Comparison of ENCODE assay signal across 17 mouse cellular contexts in the genomic region with DNA sequence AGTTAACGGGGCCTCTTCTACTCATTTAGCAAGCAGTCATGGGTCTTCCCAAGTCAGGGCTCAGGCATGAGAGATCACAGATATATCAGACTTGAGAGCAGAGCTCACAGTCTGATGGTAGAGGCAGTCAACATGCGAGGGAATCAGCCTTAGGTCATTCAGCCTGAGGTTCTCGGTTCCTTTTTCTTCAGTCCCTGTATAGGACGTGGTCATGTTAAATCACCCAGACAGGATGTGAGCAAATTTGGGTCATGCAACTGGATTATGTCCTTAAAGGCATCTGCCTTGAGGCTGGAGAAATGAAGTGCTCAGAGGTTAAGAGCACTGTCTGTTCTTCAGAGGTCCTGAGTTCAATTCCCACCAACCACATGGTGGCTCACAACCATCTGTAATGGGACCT. TPM values are rescaled to one million over a fixed set of nuclear protein-coding genes. Genes with fewer than 3 reads are reported as not detected.
DNase-seq lines count a peak whose midpoint lies in the region; ATAC-seq and TF ChIP-seq lines count a peak whose summit lies in the region.
"Had no signal": no experiment of that assay in that cellular context is flagged by ENCODE, and none has a peak within 500 bp of the region (broad histone marks: within the 10 kb centered on the region; RNA-seq: fewer than 3 reads in every experiment).

No protein-coding gene starts in this region.

- H3K9ac ChIP-seq in lung, postnatal 0 days (replicated peaks; ENCODE audit: low read depth), result no peak overlapping the region
- H3K9ac ChIP-seq: forebrain, embryonic 15.5 days; heart, embryonic 13.5 days; liver, embryonic 12.5 days had no signal

- no peaks in the 10 kb centered on the region for H3K36me3 ChIP-seq in lung, postnatal 0 days (ENCODE audit: insufficient read depth, low read length)
- no peaks in the 10 kb centered on the region for H3K36me3 ChIP-seq in splenic B cell, adult 2 months (ENCODE audit: control insufficient read depth, insufficient read depth, low read length, poor library complexity, severe bottlenecking)
- H3K36me3 ChIP-seq: forebrain, embryonic 15.5 days; heart, embryonic 13.5 days; liver, embryonic 12.5 days had no signal

- no peak overlapping the region for H3K27ac ChIP-seq in lung, postnatal 0 days (ENCODE audit: low read length)
- peak overlapping the region; percentile 63 for H3K27ac ChIP-seq in bone marrow macrophage, adult 2 months (ENCODE audit: insufficient read depth, low read depth, low read length)
- H3K27ac ChIP-seq: forebrain, embryonic 15.5 days; heart, embryonic 13.5 days; hindbrain, postnatal 0 days; liver, embryonic 12.5 days had no signal

- peaks cover 4% of the 10 kb centered on the region; the same call in 1 of the 2 replicates for H3K4me1 ChIP-seq in lung, postnatal 0 days (ENCODE audit: insufficient read depth, low read depth, low read length)
- H3K4me1 ChIP-seq in bone marrow macrophage, adult 2 months (ENCODE audit: control insufficient read depth, insufficient read depth, low read length), result peaks cover 43% of the 10 kb centered on the region

- no peaks in the 10 kb centered on the region for H3K9me3 ChIP-seq in lung, postnatal 0 days (ENCODE audit: low read length)
- H3K9me3 ChIP-seq: forebrain, embryonic 15.5 days; heart, embryonic 13.5 days; liver, embryonic 12.5 days had no signal

- TF ChIP-seq POLR2A in bone marrow macrophage, adult 2 months (IDR thresholded peaks at IDR 0.05; ENCODE audit: borderline replicate concordance, low read depth, low read length), result no peak

- H3K4me3 ChIP-seq in lung, postnatal 0 days (ENCODE audit: low read depth, low read length), result no peak overlapping the region
- H3K4me3 ChIP-seq in bone marrow macrophage, adult 2 months (ENCODE audit: insufficient read depth, low read length), result no peak overlapping the region
- H3K4me3 ChIP-seq: forebrain, embryonic 15.5 days; heart, embryonic 13.5 days; liver, embryonic 12.5 days had no signal

- no peaks in the 10 kb centered on the region for H3K27me3 ChIP-seq in lung, postnatal 0 days (replicated peaks; ENCODE audit: insufficient read depth, low read length)
- H3K27me3 ChIP-seq in splenic B cell, adult 2 months (ENCODE audit: control insufficient read depth, insufficient read depth, low read length, poor library complexity, severe bottlenecking), result no peaks in the 10 kb centered on the region
- H3K27me3 ChIP-seq: forebrain, embryonic 15.5 days; heart, embryonic 13.5 days; liver, embryonic 12.5 days had no signal

- 82% methylated on average over 4 of the region's 4 CpGs for WGBS in lung, postnatal 0 days

- no peak for TF ChIP-seq CTCF in lung, postnatal 0 days (IDR thresholded peaks at IDR 0.05)
- TF ChIP-seq CTCF in bone marrow macrophage, adult 2 months (IDR thresholded peaks at IDR 0.05; ENCODE audit: low read depth, low read length), result no peak

- no peak overlapping the region for H3K4me2 ChIP-seq in lung, postnatal 0 days (replicated peaks; ENCODE audit: low read depth, low read length)
- H3K4me2 ChIP-seq: forebrain, embryonic 15.5 days; heart, embryonic 13.5 days; liver, embryonic 12.5 days had no signal

- TF ChIP-seq EP300 in lung, postnatal 0 days (IDR thresholded peaks at IDR 0.05), result no peak

- ATAC-seq in lung, postnatal 0 days, result no peak
- ATAC-seq: forebrain, embryonic 15.5 days; hindbrain, postnatal 0 days; liver, embryonic 12.5 days had no signal

- DNase-seq in heart, adult 18-20 months, result peak; percentile 28 to 59
- DNase-seq in heart, adult 8-10 months (ENCODE audit: low spot score), result no peak
- peak; percentile 36 for DNase-seq in lung, postnatal 0 days (ENCODE audit: low spot score)
- no peak for DNase-seq in lung, postnatal 10 days
- peak; percentile 17 for DNase-seq in splenic B cell, adult 2 months (ENCODE audit: low read depth, low spot score)
- DNase-seq in right cerebral cortex, postnatal 25 days, result no peak
- DNase-seq in layer of hippocampus, adult 11-12 months (ENCODE audit: low spot score), result no peak
- DNase-seq: cerebellum, adult 9-11 months; heart, postnatal 4 days; kidney, postnatal 10 days; lung, postnatal 14 days; midbrain, embryonic 14.5 days had no signal

RNA-seq across cellular contexts. Expression of a gene that starts 29.9 kb away (rescaled TPM):
- total RNA-seq in heart, adult 18-20 months (2021), result 1 to 10 TPM; 7.0 to 7.2 TPM
- 1 to 10 TPM; 4.2 to 8.7 (median 5.8) TPM for total RNA-seq in heart, adult 8-10 months (2022)
- polyA plus RNA-seq in lung, postnatal 0 days (2015; fragmentation: Nextera tagmentation; extraction: Ambion mirVana), result 15.2 and 16.0 TPM in 2 replicates
- polyA plus RNA-seq in bone marrow macrophage, adult 2 months (2012; ENCODE audit: insufficient read depth, insufficient read length, missing spikeins), result 1.7 TPM in 1 of 2 replicates, not detected in the other

RNA-seq across cellular contexts. Expression of a gene that starts 49.3 kb away (rescaled TPM):
- total RNA-seq in heart, adult 18-20 months (2021), result 10 to 100 TPM; 83.9 to 93.0 TPM
- 100 to 1,000 TPM in 2 of 4 experiments, 10 to 100 TPM in 2; 81.4 to 113 (median 96.2) TPM for total RNA-seq in heart, adult 8-10 months (2022)
- 170 and 183 TPM in 2 replicates for polyA plus RNA-seq in lung, postnatal 0 days (2015; fragmentation: Nextera tagmentation; extraction: Ambion mirVana)
- 101 and 112 TPM in 2 replicates for polyA plus RNA-seq in bone marrow macrophage, adult 2 months (2012; ENCODE audit: insufficient read depth, insufficient read length, missing spikeins)

Comparison
In these comparisons a context has a peak if more than half of its experiments do, and no peak if none do; other contexts are left out.
1. DNase-seq: peak in heart, adult 18-20 months (2 of 2), lung, postnatal 0 days (single experiment) and splenic B cell, adult 2 months (single experiment); none in heart, adult 8-10 months (single experiment), lung, postnatal 10 days (single experiment), right cerebral cortex, postnatal 25 days (single experiment) and layer of hippocampus, adult 11-12 months (single experiment).